Mouse (Mus musculus) megakaryocyte, embryonic 14.5 days (primary cell): ENCODE results near the gene Prodh2.

ENCODE experiments used
- FLI1 ChIP-seq: IDR thresholded peaks from 2 replicates; pipeline ENCODE4 v1.6.1; 2012; ENCODE audit warnings: low read length, inconsistent platforms, mixed read lengths
- GATA1 ChIP-seq: IDR thresholded peaks from 3 replicates; pipeline ENCODE4 v1.6.1; 2012; ENCODE audit warnings: mixed read lengths, low read length, inconsistent platforms, borderline replicate concordance

DNA sequence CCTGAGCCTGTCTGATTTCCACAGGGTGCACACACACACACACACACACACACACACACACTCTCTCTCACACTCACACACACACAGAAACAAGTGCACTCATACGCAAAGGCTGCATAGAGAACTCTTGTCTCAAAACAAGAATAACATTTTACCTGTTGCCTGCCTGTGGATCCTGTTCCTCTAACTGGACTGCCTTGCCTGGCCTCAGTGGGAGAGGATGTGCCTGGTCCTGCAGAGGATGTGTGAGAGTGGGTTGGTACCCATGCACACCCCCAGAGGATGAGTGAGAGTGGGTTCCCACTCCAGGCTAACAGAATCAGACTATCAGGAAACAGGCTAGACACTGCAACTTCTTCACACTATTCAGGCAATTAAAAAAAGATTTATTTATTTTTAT is 57.2 kb downstream of the Prodh2 start:
- no peak for TF ChIP-seq GATA1
- no peak for TF ChIP-seq FLI1
